Mouse (Mus musculus): ENCODE results near the gene Kcnj16.

Kcnj16 gene

DNA sequence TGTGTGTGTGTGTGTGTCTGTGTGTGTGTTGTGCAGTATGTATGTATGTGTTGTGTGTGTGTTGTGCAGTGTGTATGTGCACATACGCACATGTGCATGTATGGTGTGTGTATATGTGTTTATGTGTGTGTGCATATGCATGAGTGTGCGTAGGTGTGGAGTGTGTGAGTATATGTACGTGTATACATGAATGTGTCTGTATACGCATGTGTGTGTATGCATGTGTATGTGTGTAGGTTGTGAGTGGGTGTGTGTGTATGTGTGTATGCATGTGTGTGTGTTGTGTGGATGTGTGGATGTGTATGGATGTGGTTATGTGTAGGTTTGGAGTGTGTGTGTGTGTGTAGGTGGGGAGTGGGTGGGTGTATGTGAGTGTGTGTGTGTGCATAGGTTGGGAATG lies 89.6 kb downstream of the Kcnj16 start:
- no peak for DNase-seq

DNA sequence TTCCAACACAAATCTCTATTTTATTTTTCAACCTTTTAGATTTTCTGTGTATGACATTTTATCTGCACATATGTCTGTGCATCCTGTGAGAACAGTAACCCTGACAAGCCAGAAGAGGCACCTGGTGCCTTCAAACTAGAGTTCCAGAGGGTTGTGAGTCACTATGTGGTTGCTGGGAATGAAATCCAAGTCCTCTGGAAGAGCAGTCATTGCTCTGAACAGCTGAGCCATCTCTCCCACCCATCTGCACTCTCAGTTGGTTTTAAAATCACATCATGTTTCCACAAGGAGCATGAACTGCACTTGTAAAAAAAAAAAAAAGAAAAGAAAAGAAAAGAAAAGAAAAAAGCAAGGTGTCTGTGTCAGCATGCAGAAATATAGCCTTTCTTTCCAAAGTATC lies 91.6 kb downstream of the Kcnj16 start:
- no peak for DNase-seq

DNA sequence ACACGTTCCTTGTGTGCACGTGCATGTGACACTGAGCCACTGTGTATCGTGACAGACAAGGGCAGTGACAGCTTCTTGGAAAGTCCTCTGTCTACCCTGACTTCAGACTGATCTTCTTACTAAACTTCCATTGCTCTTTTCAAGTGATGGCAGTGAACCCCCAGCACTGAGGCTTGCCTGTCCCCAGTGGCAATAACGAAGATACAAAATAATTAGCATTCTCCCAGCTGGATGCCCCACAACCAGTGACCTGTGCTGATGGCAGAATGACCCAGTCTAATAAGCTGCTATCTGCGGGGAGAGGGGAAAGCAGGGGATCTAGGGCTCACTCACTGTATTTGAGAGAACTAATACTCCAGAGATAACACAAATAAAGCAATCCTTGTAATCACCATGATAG lies 92.4 kb downstream of the Kcnj16 start:
- DNase-seq: no peak

DNA sequence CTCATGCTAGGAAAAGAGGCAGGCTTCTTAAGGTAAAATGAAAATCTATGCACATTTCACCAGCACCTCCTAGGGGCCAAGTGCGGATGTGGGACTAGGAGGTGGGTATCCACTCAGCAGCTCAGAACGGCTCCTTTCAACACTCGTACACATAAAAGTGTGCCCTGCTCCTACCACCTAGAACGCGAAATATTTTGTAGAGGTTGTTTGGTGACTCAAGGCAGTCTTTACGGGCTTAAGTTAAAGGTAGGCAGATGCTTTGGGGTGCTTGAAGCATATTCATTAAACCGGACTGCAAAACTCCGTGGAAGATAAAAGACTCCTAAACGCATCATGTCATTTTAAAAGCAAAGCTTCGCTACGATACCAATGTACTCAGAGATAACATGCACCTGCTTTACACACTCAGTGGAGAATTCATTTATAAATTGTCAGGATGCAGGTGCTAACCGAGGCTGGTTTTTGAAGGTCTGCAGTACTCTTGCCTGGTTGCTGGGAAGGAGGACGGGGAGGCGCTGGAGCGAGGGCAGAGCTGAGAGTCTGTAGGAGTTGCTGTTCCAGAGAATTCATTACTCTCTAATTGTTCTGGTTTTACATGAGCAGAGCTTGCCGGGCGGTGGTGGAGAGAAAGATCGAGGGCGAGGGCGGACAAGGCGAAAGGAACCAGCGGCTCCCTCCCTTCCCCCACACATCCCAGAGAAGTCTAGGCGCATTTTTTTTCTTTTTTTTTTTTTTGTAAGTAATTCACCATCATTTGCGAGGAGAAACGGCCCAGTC lies 97.1 kb downstream of the Kcnj16 start:
- peak; percentile 49 to 74 for DNase-seq

DNA sequence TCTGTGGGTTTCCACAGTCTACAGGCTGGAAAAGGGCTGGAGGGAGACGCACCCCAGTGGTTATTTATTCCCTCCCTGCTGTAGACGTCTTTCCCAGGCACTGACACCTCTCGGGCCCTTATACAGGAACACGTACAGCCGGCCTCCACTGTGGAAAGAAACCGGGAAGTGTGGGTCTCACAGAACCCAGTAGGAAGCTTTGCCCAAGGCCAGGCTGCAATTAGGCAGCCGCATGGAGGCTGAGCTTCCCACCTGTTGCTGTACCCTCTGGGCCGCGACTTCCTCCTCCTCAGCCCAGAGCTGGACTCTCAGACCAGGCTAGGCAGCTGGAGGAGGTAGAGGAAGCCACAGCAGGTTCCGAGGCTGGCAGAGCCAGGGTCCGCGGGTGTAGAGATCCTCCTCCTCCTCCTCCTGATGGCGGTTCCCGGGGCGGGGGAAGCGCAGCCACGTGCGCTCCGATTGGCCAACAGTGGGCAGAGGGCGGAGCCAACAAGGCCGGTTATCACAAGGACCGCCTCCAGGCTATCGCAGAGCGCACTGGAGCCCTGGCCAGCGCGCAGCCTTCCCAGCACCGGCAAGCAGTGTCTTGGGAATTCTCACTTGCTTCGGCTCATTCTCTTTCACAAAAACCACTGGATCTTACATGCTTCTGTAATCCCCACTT lies 97.9 kb downstream of the Kcnj16 start, which contains the start of gene Kcnj2:
Gene Kcnj2, plus strand, starts transcription at position 530 of the 664 bp plus-strand sequence.
- peak; percentile 95 to 96 for DNase-seq

DNA sequence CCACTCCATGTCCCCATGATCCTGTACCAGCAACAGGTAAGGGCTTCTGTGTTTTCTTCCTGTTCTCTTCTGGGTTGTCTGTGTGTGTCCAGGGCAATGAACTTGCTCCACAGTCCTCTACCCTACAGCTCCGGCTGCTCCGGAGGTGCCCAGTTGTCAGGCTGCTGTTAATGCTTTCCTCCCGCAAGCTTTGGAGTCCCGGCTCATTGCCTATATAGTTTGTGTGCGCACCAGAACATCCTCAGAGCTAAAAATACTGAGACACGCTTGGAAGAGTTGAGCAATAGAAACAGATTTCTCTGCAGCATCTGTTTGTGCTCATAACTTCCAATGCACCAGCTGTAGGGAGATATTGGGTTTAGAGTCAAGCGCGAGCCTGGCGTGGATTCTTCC lies 98.5 kb downstream of the Kcnj16 start:
- DNase-seq: no peak

DNA sequence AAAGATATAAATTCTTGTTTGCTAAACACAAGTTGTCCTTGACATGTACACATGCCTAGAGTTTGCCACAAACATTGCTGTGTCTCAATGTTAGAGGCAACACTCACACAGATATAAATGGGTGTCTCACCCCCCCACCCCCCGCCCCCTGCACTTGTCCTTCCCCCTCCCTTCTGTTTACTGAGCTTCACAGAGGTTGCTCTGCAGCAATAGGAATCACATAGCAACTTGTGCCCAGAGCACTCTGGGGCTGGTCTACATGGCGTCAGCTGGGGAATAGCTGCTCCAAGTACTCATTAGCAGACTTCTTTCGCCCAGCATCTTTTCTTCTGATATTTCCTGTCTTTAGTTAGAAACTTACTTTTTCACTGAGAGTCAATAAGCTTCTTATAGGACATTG lies 100.0 kb downstream of the Kcnj16 start:
- DNase-seq: no peak

DNA sequence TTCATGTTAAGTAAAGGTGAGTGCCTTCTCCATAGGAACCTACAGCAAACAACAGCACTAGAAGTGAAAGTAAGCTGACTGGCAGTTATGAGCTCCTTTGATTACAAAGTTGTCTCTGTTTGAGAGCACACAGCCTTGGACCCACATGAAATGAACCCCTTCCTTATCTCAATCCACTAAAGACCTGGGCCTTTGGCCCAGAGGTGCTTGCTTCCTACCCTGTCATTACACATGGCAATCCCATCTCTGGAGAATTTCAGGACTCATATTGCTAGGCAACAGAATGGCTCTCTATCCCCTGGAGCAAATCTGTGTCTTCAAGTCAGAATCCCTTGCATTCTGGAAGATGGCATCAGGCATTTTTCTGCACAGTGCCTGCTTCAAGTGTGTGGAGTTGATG lies 102.6 kb downstream of the Kcnj16 start:
- DNase-seq: no peak

DNA sequence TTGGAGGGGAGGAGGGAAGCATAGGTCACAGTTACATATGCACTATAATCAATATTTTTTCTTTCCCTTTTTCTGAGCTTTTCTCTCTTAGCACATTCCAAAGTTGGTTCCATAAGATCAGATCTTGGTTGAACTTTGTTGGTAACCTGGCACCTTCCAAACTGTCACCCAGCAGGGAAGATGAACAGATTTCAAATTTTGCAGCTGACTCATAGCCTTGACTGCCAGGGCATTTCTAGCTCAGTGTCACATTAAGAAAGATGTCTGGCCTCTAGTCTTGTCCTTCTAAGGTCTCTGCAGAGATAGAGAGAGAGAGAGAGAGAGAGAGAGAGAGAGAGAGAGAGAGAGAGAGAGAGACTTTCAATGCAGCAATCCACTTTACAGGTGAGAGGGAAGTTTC lies 106.3 kb downstream of the Kcnj16 start:
- no peak for DNase-seq

Data from kidney, postnatal 36 days (tissue).